Mouse (Mus musculus): ENCODE results near the gene Hoxc8.

Gene Hoxc8

DNA sequence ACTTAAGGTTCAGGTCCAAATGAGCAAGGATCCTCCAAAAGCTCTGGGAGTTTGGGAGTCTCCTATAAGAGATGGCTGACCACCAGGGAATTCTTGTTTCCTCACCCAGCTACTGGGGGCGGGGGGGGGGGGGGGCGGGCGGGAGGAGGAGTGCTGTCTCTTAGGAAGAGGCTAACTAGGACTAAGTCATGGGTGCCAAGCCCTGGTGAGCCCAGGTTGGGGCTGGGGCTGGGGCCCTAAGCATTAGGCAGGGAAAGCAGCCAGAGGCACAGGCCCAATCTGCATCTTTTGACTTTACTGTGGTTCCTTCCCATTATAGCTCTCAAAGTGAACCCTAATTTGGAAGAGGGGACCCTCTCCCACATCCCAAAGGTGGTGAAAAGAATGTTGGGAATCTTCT lies 41.8 kb downstream of the Hoxc8 start:
- in situ Hi-C loops (cut with MboI, MseI) = no loop called here

GRCm38 (mm10) chr15:103032646-103033575 lies 42.5 kb downstream of the Hoxc8 start:
- in situ Hi-C loops (cut with MboI, MseI) = no loop called here

DNA sequence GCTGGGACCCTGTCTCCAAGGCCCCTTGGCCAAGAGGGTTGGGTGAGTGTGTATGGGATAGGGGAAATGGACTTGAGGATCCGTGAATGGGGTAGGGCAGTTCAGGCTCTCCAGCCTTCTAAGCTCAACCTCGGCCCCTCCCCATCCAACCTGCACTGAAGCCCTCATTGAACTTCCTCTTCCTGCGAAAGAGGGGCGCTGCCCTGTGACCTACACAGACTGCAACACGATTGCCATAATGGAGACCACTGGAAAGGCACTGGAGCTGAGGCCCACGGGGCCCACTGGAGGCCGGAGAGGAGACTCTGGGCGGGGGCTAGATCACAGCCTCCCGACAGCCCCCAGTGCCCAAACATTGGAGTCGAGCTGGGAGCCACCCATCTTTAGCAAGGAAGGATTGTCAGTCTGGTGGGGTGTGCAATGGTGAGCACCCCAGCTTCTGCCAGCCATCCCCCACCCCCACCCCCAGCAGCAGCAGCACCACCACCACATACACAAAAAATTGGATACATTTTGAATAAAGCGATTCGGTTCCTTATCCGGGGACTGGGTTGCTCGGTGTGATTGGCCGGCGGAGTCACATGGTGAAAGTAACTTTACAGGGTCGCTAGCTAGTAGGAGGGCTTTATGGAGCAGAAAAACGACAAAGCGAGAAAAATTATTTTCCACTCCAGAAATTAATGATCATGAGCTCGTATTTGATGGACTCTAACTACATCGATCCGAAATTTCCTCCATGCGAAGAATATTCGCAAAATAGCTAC lies 43.8 kb downstream of the Hoxc8 start:
- in situ Hi-C loops (cut with MboI, MseI) = no loop called here

GRCm38 (mm10) chr15:103034807-103035547 lies 44.6 kb downstream of the Hoxc8 start:
- in situ Hi-C loops (cut with MboI, MseI) = no loop called here

DNA sequence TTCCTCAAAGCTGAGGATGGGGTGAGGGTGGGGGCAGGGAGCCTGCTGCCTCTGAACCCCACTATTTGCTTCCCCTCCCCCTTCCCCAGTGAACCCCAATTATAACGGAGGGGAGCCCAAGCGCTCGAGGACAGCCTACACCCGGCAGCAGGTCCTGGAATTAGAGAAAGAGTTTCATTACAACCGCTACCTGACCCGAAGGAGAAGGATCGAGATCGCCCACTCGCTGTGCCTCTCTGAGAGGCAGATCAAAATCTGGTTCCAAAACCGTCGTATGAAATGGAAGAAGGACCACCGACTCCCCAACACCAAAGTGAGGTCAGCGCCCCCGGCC lies 45.1 kb downstream of the Hoxc8 start:
- in situ Hi-C loops (cut with MboI, MseI) = no loop called here

GRCm38 (mm10) chr15:103037579-103037978 lies 47.2 kb downstream of the Hoxc8 start:
- in situ Hi-C loops (cut with MboI, MseI) = no loop called here

GRCm38 (mm10) chr15:103038701-103039480 lies 48.5 kb downstream of the Hoxc8 start:
- in situ Hi-C loops (cut with MboI, MseI) = no loop called here

GRCm38 (mm10) chr15:103039609-103040008 lies 49.2 kb downstream of the Hoxc8 start:
- in situ Hi-C loops (cut with MboI, MseI) = no loop called here

GRCm38 (mm10) chr15:103040601-103041000 lies 50.2 kb downstream of the Hoxc8 start:
- in situ Hi-C loops (cut with MboI, MseI) = no loop called here

GRCm38 (mm10) chr15:103041613-103042012 lies 51.2 kb downstream of the Hoxc8 start:
- in situ Hi-C loops (cut with MboI, MseI) = no loop called here

DNA sequence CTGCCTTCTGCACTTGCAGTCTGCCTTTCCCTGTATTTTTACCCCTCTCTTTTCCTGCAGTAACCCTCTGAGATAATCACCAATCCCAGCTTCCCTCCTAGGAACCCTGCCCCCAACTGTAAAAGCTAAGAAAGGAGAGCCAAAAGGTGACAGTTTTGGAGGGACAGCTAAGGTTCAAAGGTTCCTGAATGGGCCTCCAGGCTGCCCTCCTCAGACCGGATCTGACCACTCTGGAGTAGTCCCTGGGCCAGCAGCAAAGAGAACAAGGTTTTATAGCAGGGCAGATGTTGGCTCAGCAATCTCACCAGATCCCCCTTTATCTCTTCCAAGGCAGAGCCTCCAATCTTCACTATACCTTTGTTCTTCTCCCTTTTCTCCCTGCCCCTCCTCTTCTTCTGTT lies 51.8 kb downstream of the Hoxc8 start:
- in situ Hi-C loops (cut with MboI, MseI) = no loop called here
